Mouse (Mus musculus): Measurements from ENCODE around the gene Rbm4. TPM values are rescaled to one million over a fixed set of nuclear protein-coding genes. Genes with fewer than 3 reads are reported as not detected.

Gene Rbm4
- polyA plus RNA-seq, 1 experiment from 2014 or later: 67.2 TPM

- Histone ChIP-seq H3K4me1 (no peaks in the 10 kb centered on the region), H3K9me3 (replicated peaks) (no peaks in the 10 kb centered on the region), H3K4me2 (no peak overlapping the region), H3K27me3 (replicated peaks) (no peaks in the 10 kb centered on the region), H3K4me3 (replicated peaks) (no peak overlapping the region), H3K9ac (replicated peaks) (no peak overlapping the region), H3K36me3 (peaks cover 80% of the 10 kb centered on the region), H3K27ac (replicated peaks) (no peak overlapping the region)
- 85% methylated on average over 6 of the region's 6 CpGs for WGBS
- ATAC-seq (ENCODE audit: low FRiP score): no peak
These were observed 43.7 kb downstream of the Rbm4 start for GRCm38 (mm10) chr19:4749975-4750374.

- H3K4me3 ChIP-seq (replicated peaks): no peak overlapping the region
- ATAC-seq (ENCODE audit: low FRiP score): no peak
- WGBS: 87% methylated on average over 10 of the region's 10 CpGs
These were observed 45.2 kb downstream of the Rbm4 start for GRCm38 (mm10) chr19:4748493-4748892.

GRCm38 (mm10) chr19:4747631-4748312, 45.9 kb downstream of the Rbm4 start:
- peaks cover 90% of the 10 kb centered on the region for H3K36me3 ChIP-seq
- no peak overlapping the region for H3K27ac ChIP-seq (replicated peaks)
- no peak overlapping the region for H3K9ac ChIP-seq (replicated peaks)
- H3K4me3 ChIP-seq (replicated peaks): no peak overlapping the region
- no peak for ATAC-seq (ENCODE audit: low FRiP score)
- no peaks in the 10 kb centered on the region for H3K4me1 ChIP-seq
- no peak overlapping the region for H3K4me2 ChIP-seq
- WGBS: 92% methylated on average over 9 of the region's 9 CpGs
- no peaks in the 10 kb centered on the region for H3K9me3 ChIP-seq (replicated peaks)
- H3K27me3 ChIP-seq (replicated peaks): no peaks in the 10 kb centered on the region

More at GRCm38 (mm10) chr19:4748493-4748892, 45.2 kb downstream of the Rbm4 start:
- no peak overlapping the region for H3K4me2 ChIP-seq
- H3K4me1 ChIP-seq: no peaks in the 10 kb centered on the region
- no peak overlapping the region for H3K9ac ChIP-seq (replicated peaks)
- H3K9me3 ChIP-seq (replicated peaks): no peaks in the 10 kb centered on the region
- no peak overlapping the region for H3K27ac ChIP-seq (replicated peaks)
- H3K36me3 ChIP-seq: peaks cover 94% of the 10 kb centered on the region
- H3K27me3 ChIP-seq (replicated peaks): no peaks in the 10 kb centered on the region

- no peaks in the 10 kb centered on the region for H3K9me3 ChIP-seq (replicated peaks)
- no peak overlapping the region for H3K9ac ChIP-seq (replicated peaks)
- H3K36me3 ChIP-seq: peaks cover 90% of the 10 kb centered on the region
- no peak for ATAC-seq (ENCODE audit: low FRiP score)
- WGBS: 91% methylated on average over 14 of the region's 14 CpGs
- H3K4me3 ChIP-seq (replicated peaks): no peak overlapping the region
- no peaks in the 10 kb centered on the region for H3K4me1 ChIP-seq
- H3K27ac ChIP-seq (replicated peaks): no peak overlapping the region
- H3K27me3 ChIP-seq (replicated peaks): no peaks in the 10 kb centered on the region
- no peak overlapping the region for H3K4me2 ChIP-seq
These were observed 47.1 kb downstream of the Rbm4 start for GRCm38 (mm10) chr19:4746611-4747010.

- no peak overlapping the region for H3K9ac ChIP-seq (replicated peaks)
- H3K36me3 ChIP-seq: peaks cover 91% of the 10 kb centered on the region
- H3K4me2 ChIP-seq: no peak overlapping the region
- WGBS: 93% methylated on average over 10 of the region's 10 CpGs
- H3K4me3 ChIP-seq (replicated peaks): no peak overlapping the region
- H3K27me3 ChIP-seq (replicated peaks): no peaks in the 10 kb centered on the region
- no peak overlapping the region for H3K27ac ChIP-seq (replicated peaks)
- no peaks in the 10 kb centered on the region for H3K9me3 ChIP-seq (replicated peaks)
- ATAC-seq (ENCODE audit: low FRiP score): no peak
- no peaks in the 10 kb centered on the region for H3K4me1 ChIP-seq
These were observed 48.0 kb downstream of the Rbm4 start for GRCm38 (mm10) chr19:4745681-4746080.

GRCm38 (mm10) chr19:4745057-4745456, 48.6 kb downstream of the Rbm4 start:
- no peak overlapping the region for H3K4me3 ChIP-seq (replicated peaks)
- H3K9me3 ChIP-seq (replicated peaks): no peaks in the 10 kb centered on the region
- no peak overlapping the region for H3K4me2 ChIP-seq
- no peaks in the 10 kb centered on the region for H3K4me1 ChIP-seq
- no peaks in the 10 kb centered on the region for H3K27me3 ChIP-seq (replicated peaks)
- H3K9ac ChIP-seq (replicated peaks): no peak overlapping the region
- no peak for ATAC-seq (ENCODE audit: low FRiP score)
- H3K36me3 ChIP-seq: peaks cover 91% of the 10 kb centered on the region
- no peak overlapping the region for H3K27ac ChIP-seq (replicated peaks)
- WGBS: 70% methylated on average over 9 of the region's 9 CpGs

GRCm38 (mm10) chr19:4744026-4744425, 49.7 kb downstream of the Rbm4 start:
- 86% methylated on average over 14 of the region's 14 CpGs for WGBS
- no peaks in the 10 kb centered on the region for H3K4me1 ChIP-seq
- ATAC-seq (ENCODE audit: low FRiP score): no peak
- H3K36me3 ChIP-seq: peaks cover 91% of the 10 kb centered on the region
- H3K9me3 ChIP-seq (replicated peaks): no peaks in the 10 kb centered on the region
- no peak overlapping the region for H3K4me2 ChIP-seq
- H3K4me3 ChIP-seq (replicated peaks): no peak overlapping the region
- H3K27ac ChIP-seq (replicated peaks): no peak overlapping the region
- H3K9ac ChIP-seq (replicated peaks): no peak overlapping the region
- no peaks in the 10 kb centered on the region for H3K27me3 ChIP-seq (replicated peaks)

- Histone ChIP-seq H3K36me3 (peaks cover 89% of the 10 kb centered on the region), H3K4me1 (no peaks in the 10 kb centered on the region), H3K27ac (replicated peaks) (no peak overlapping the region), H3K4me3 (replicated peaks) (no peak overlapping the region), H3K27me3 (replicated peaks) (no peaks in the 10 kb centered on the region), H3K9ac (replicated peaks) (no peak overlapping the region), H3K9me3 (replicated peaks) (no peaks in the 10 kb centered on the region), H3K4me2 (no peak overlapping the region)
- WGBS: 41% methylated on average over 5 of the region's 5 CpGs
- ATAC-seq (ENCODE audit: low FRiP score): no peak
These were observed 50.2 kb downstream of the Rbm4 start for GRCm38 (mm10) chr19:4743524-4743923.

GRCm38 (mm10) chr19:4742229-4742628, 51.5 kb downstream of the Rbm4 start:
- Histone ChIP-seq H3K4me2 (no peak overlapping the region), H3K27ac (replicated peaks) (no peak overlapping the region), H3K36me3 (peaks cover 89% of the 10 kb centered on the region), H3K4me1 (no peaks in the 10 kb centered on the region), H3K4me3 (replicated peaks) (no peak overlapping the region), H3K27me3 (replicated peaks) (no peaks in the 10 kb centered on the region), H3K9ac (replicated peaks) (no peak overlapping the region), H3K9me3 (replicated peaks) (no peaks in the 10 kb centered on the region)
- no peak for ATAC-seq (ENCODE audit: low FRiP score)
- WGBS: 90% methylated on average over 6 of the region's 6 CpGs

- ATAC-seq (ENCODE audit: low FRiP score): no peak
- Histone ChIP-seq H3K9me3 (replicated peaks) (no peaks in the 10 kb centered on the region), H3K4me3 (replicated peaks) (no peak overlapping the region), H3K27me3 (replicated peaks) (no peaks in the 10 kb centered on the region), H3K9ac (replicated peaks) (no peak overlapping the region), H3K36me3 (peaks cover 88% of the 10 kb centered on the region), H3K27ac (replicated peaks) (no peak overlapping the region), H3K4me2 (no peak overlapping the region), H3K4me1 (no peaks in the 10 kb centered on the region)
- 83% methylated on average over 10 of the region's 10 CpGs for WGBS
These were observed 52.2 kb downstream of the Rbm4 start for GRCm38 (mm10) chr19:4741482-4741881.

- no peaks in the 10 kb centered on the region for H3K27me3 ChIP-seq (replicated peaks)
- WGBS: 94% methylated on average over 5 of the region's 5 CpGs
These were observed 53.9 kb downstream of the Rbm4 start for GRCm38 (mm10) chr19:4739762-4740161.

GRCm38 (mm10) chr19:4739053-4739452, 54.6 kb downstream of the Rbm4 start:
- Histone ChIP-seq H3K27me3 (replicated peaks) (no peaks in the 10 kb centered on the region), H3K9ac (replicated peaks) (no peak overlapping the region), H3K4me3 (replicated peaks) (no peak overlapping the region), H3K36me3 (peaks cover 84% of the 10 kb centered on the region), H3K9me3 (replicated peaks) (no peaks in the 10 kb centered on the region), H3K4me1 (no peaks in the 10 kb centered on the region), H3K4me2 (no peak overlapping the region), H3K27ac (replicated peaks) (no peak overlapping the region)
- no peak for ATAC-seq (ENCODE audit: low FRiP score)
- WGBS: 91% methylated on average over 11 of the region's 11 CpGs

More at GRCm38 (mm10) chr19:4739762-4740161, 53.9 kb downstream of the Rbm4 start:
- Histone ChIP-seq H3K9me3 (replicated peaks) (no peaks in the 10 kb centered on the region), H3K9ac (replicated peaks) (no peak overlapping the region), H3K27ac (replicated peaks) (no peak overlapping the region), H3K4me2 (no peak overlapping the region), H3K4me1 (no peaks in the 10 kb centered on the region), H3K36me3 (peaks cover 83% of the 10 kb centered on the region), H3K4me3 (replicated peaks) (no peak overlapping the region)
- no peak for ATAC-seq (ENCODE audit: low FRiP score)
